Mouse (Mus musculus) CH12.LX (cell line): ENCODE measurements around the gene Cfap298.

ENCODE experiments used
- CTCF ChIP-seq, 2 experiments: IDR thresholded peaks in 1 of 2; conservative IDR thresholded peaks in 1 of 2; 2 replicates each; pipeline ENCODE4 v1.5.1; 2011 to 2012; ENCODE audit warnings: low read depth in 2 of 2, low read length in 2 of 2, improper control_type of control experiment in 1 of 2, inconsistent platforms in 1 of 2, mild to moderate bottlenecking in 1 of 2, moderate library complexity in 1 of 2
- MXI1 ChIP-seq: IDR thresholded peaks from 2 replicates; pipeline ENCODE4 v1.6.1; 2011; ENCODE audit warnings: mild to moderate bottlenecking, low read depth, low read length, improper control_type of control experiment
- ZC3H11A ChIP-seq: IDR thresholded peaks from 2 replicates; pipeline ENCODE4 v1.6.1; 2012; ENCODE audit warnings: low read depth, mild to moderate bottlenecking, inconsistent platforms, low read length, improper control_type of control experiment

DNA sequence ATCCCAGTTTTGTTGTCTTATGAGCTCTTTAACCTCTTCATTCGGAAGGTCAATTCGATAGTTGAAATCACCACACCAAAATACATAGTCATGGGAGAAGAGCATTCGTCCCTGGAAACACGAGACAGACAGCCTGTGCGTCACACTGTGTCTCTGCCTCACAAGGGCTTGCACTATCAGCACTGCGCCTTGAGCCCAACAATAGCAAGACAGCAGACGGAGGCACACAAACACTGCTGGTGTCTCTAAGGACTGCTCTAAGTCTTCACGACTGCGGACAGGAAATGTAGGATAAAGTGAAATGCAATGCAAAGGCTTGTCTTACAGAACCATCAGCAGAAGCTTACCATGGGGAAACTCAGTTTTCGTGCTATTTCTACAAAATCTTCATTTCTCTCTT, 29.0 kb upstream of the Cfap298 start:
- TF ChIP-seq MXI1 (no peak), CTCF (conservative IDR thresholded peaks at IDR 0.05 in 1 of 2, IDR thresholded peaks at IDR 0.05 in 1 of 2; ENCODE audit: low read depth in 2 of 2, low read length in 2 of 2) (no peak), ZC3H11A (no peak)
